8 mouse cellular contexts compared by ENCODE assay signal in genomic region chr5:67579725-67580633, GRCm38 (mm10). TPM values are rescaled to one million over a fixed set of nuclear protein-coding genes. Genes with fewer than 3 reads are reported as not detected.
DNase-seq lines count a peak whose midpoint lies in the region; ATAC-seq and TF ChIP-seq lines count a peak whose summit lies in the region.
"Had no signal": no experiment of that assay in that cellular context is flagged by ENCODE, and none has a peak within 500 bp of the region (broad histone marks: within the 10 kb centered on the region; RNA-seq: fewer than 3 reads in every experiment).

No protein-coding gene starts in this region.

- DNase-seq in heart, postnatal 0 days (ENCODE audit: low spot score) = peak; percentile 34
- DNase-seq in heart, adult 9 months (ENCODE audit: low spot score in 2 of 2) = no peak
- peak; percentile 18 for DNase-seq in lung, postnatal 14 days
- no peak for DNase-seq in lung, postnatal 25 days (ENCODE audit: low spot score)
- peak; percentile 32 for DNase-seq in R1 (ENCODE audit: low read depth, low spot score)
- no peak for DNase-seq in stomach, postnatal 0 days (ENCODE audit: low spot score)
- DNase-seq in left cerebral cortex, postnatal 36 days (ENCODE audit: low spot score in 2 of 2) = no peak

- H3K27ac ChIP-seq in heart, postnatal 0 days (ENCODE audit: low read depth) = no peak overlapping the region
- H3K27ac ChIP-seq in stomach, postnatal 0 days (replicated peaks) = no peak overlapping the region

- peak; percentile 41 for TF ChIP-seq CTCF in heart, postnatal 0 days (IDR thresholded peaks at IDR 0.05; ENCODE audit: low read depth)
- TF ChIP-seq CTCF in stomach, postnatal 0 days (IDR thresholded peaks at IDR 0.05; ENCODE audit: low read depth) = peak; percentile 59

- intact Hi-C loops in left cerebral cortex, postnatal 36 days (cut with DNase I) = no loop called here

- H3K4me1 ChIP-seq in heart, postnatal 0 days (ENCODE audit: control insufficient read depth, insufficient read depth) = no peaks in the 10 kb centered on the region
- H3K4me1 ChIP-seq in stomach, postnatal 0 days (replicated peaks; ENCODE audit: control insufficient read depth, insufficient read depth) = no peaks in the 10 kb centered on the region

- H3K4me3 ChIP-seq in heart, postnatal 0 days (ENCODE audit: low read depth, low read length) = no peak overlapping the region
- no peak overlapping the region for H3K4me3 ChIP-seq in stomach, postnatal 0 days (ENCODE audit: low read depth, low read length)

- no peak for ATAC-seq in heart, postnatal 0 days (ENCODE audit: insufficient read depth, low read depth)
- no peak for ATAC-seq in stomach, postnatal 0 days (ENCODE audit: low FRiP score, low TSS enrichment)
- ATAC-seq: inflammation-experienced regulatory T-cells, adult 6 months had no signal

- H3K4me2 ChIP-seq in heart, postnatal 0 days (ENCODE audit: low read depth, low read length) = no peak overlapping the region
- no peak overlapping the region for H3K4me2 ChIP-seq in stomach, postnatal 0 days (replicated peaks; ENCODE audit: low read depth)

- no peaks in the 10 kb centered on the region for H3K27me3 ChIP-seq in heart, postnatal 0 days (ENCODE audit: control insufficient read depth, insufficient read depth, low read length)
- no peaks in the 10 kb centered on the region for H3K27me3 ChIP-seq in stomach, postnatal 0 days (ENCODE audit: control insufficient read depth, insufficient read depth, low read length)

- H3K9me3 ChIP-seq in heart, postnatal 0 days (replicated peaks; ENCODE audit: control insufficient read depth, low read length) = no peaks in the 10 kb centered on the region
- H3K9me3 ChIP-seq in stomach, postnatal 0 days (ENCODE audit: control insufficient read depth, low read length) = no peaks in the 10 kb centered on the region

- 39% methylated on average over 6 of the region's 6 CpGs for WGBS in heart, postnatal 0 days
- WGBS in stomach, postnatal 0 days = 50% methylated on average over 6 of the region's 6 CpGs

- H3K9ac ChIP-seq in heart, postnatal 0 days (replicated peaks; ENCODE audit: low read depth, low read length) = no peak overlapping the region
- H3K9ac ChIP-seq in stomach, postnatal 0 days (ENCODE audit: low read length) = no peak overlapping the region

- no peak for TF ChIP-seq EP300 in heart, postnatal 0 days (IDR thresholded peaks at IDR 0.05; ENCODE audit: low read depth)
- TF ChIP-seq EP300 in stomach, postnatal 0 days (optimal IDR thresholded peaks at IDR 0.05) = no peak

- no peaks in the 10 kb centered on the region for H3K36me3 ChIP-seq in heart, postnatal 0 days (replicated peaks; ENCODE audit: control insufficient read depth, insufficient read depth, low read length)
- H3K36me3 ChIP-seq in stomach, postnatal 0 days (ENCODE audit: control insufficient read depth, insufficient read depth, low read length) = no peaks in the 10 kb centered on the region

RNA-seq across cellular contexts. Expression of gene Shisa3, which starts 27.7 kb away (rescaled TPM):
- total RNA-seq in heart, postnatal 0 days (2014; rRNA removed; ENCODE audit: low replicate concordance) = 1.6 and 4.3 TPM in 2 replicates
- polyA plus RNA-seq in heart, postnatal 0 days (2015; fragmentation: Nextera tagmentation; extraction: Ambion mirVana) = 0.67 and 1.1 TPM in 2 replicates
- polyA plus RNA-seq in stomach, postnatal 0 days (2015; fragmentation: Nextera tagmentation; extraction: Ambion mirVana) = 13.7 and 14.5 TPM in 2 replicates
- 1 to 10 TPM; 1.2 TPM for total RNA-seq in left cerebral cortex, postnatal 36 days (2021)

Comparison
In these comparisons a context has a peak if more than half of its experiments do, and no peak if none do; other contexts are left out.
1. DNase-seq: peak in heart, postnatal 0 days (single experiment), lung, postnatal 14 days (single experiment) and R1 (single experiment); none in heart, adult 9 months (0 of 2), lung, postnatal 25 days (single experiment), stomach, postnatal 0 days (single experiment) and left cerebral cortex, postnatal 36 days (0 of 2).